Mouse (Mus musculus) E14TG2a.4 (cell line): ENCODE data around the gene Tmem184b.

Experiments used
- CTCF ChIP-seq: conservative IDR thresholded peaks from 2 replicates; pipeline ENCODE4 v1.5.1; 2014; ENCODE audit warnings: low read length
- NANOG ChIP-seq: IDR thresholded peaks from 2 replicates; pipeline ENCODE4 v1.6.1; 2014; ENCODE audit warnings: borderline replicate concordance, low read length, mixed read lengths
- POU5F1 ChIP-seq: IDR thresholded peaks from 2 replicates; pipeline ENCODE4 v1.6.1; 2014; ENCODE audit warnings: low read length, borderline replicate concordance

DNA sequence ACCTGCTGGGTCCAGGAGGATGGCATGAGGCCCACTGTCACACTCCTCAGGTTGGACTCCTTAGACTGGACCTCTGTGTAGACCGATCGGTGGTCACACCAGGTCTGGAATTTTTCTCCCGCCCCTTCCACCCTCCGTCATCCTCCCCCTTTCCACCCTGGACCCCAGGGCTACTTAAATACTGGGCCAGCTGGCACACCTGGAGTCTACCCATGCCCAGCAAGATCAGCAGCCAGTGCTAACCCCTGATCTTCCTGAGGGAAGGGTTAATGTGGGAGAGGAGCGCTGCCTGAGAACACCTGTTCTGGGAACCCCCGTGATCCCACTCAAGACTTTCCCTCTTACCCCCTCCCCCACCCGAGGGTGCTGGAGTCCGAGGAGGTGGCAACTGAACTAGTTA is 54.7 kb downstream of the Tmem184b start:
- TF ChIP-seq CTCF: no peak
- no peak for TF ChIP-seq NANOG
- TF ChIP-seq POU5F1: no peak
